In genomic region chr11:77501392-77501791, GRCm38 (mm10) we compare ENCODE assay signal across 9 mouse cellular contexts. TPM values are rescaled to one million over a fixed set of nuclear protein-coding genes. Genes with fewer than 3 reads are reported as not detected.
DNase-seq lines count a peak whose midpoint lies in the region; ATAC-seq and TF ChIP-seq lines count a peak whose summit lies in the region.
"Had no signal": no experiment of that assay in that cellular context is flagged by ENCODE, and none has a peak within 500 bp of the region (broad histone marks: within the 10 kb centered on the region; RNA-seq: fewer than 3 reads in every experiment).

No protein-coding gene starts in this region.

- H3K4me1 ChIP-seq in cortical plate, adult 2 months (ENCODE audit: control insufficient read depth, insufficient read depth, low read length), result peaks cover 6% of the 10 kb centered on the region
- peaks cover 13% of the 10 kb centered on the region; the same call in 1 of the 2 replicates for H3K4me1 ChIP-seq in midbrain, embryonic 14.5 days (ENCODE audit: control insufficient read depth, insufficient read depth, low read length)

- intact Hi-C loops in gastrocnemius, postnatal 36 days (cut with DNase I), result no loop called here

- no peak overlapping the region for H3K4me3 ChIP-seq in cortical plate, adult 2 months (ENCODE audit: insufficient read depth, low read length)
- H3K4me3 ChIP-seq in midbrain, embryonic 14.5 days (replicated peaks; ENCODE audit: low read depth, low read length), result no peak overlapping the region
- H3K4me3 ChIP-seq: limb, embryonic 15.5 days had no signal

- H3K36me3 ChIP-seq in midbrain, embryonic 14.5 days (ENCODE audit: control insufficient read depth, insufficient read depth, low read length), result peaks cover 72% of the 10 kb centered on the region

- H3K27ac ChIP-seq in cortical plate, adult 2 months (ENCODE audit: insufficient read depth, low read length), result no peak overlapping the region
- H3K27ac ChIP-seq in midbrain, embryonic 14.5 days (replicated peaks; ENCODE audit: low read depth, low read length), result no peak overlapping the region
- H3K27ac ChIP-seq: limb, embryonic 15.5 days had no signal

- no peaks in the 10 kb centered on the region for H3K27me3 ChIP-seq in midbrain, embryonic 14.5 days (ENCODE audit: control insufficient read depth, insufficient read depth, low read length)
- H3K27me3 ChIP-seq: limb, embryonic 15.5 days had no signal

- 17% methylated on average over 5 of the region's 5 CpGs for WGBS in midbrain, embryonic 14.5 days

- ATAC-seq in midbrain, embryonic 14.5 days (ENCODE audit: low FRiP score, low TSS enrichment), result no peak

- no peak for TF ChIP-seq POLR2A in cortical plate, adult 2 months (IDR thresholded peaks at IDR 0.05; ENCODE audit: extremely low read depth, insufficient read depth, low read length)

- no peak overlapping the region for H3K9ac ChIP-seq in midbrain, embryonic 14.5 days (replicated peaks; ENCODE audit: low read length)
- H3K9ac ChIP-seq: limb, embryonic 15.5 days had no signal

- DNase-seq in left cerebral cortex, adult 18-20 months (ENCODE audit: low spot score in 2 of 2), result peak; percentile 78 to 86
- DNase-seq in left cerebral cortex, adult 11 months (ENCODE audit: low spot score), result no peak
- peak; percentile 78 for DNase-seq in ZHBTc4 (ENCODE audit: low read depth, low spot score)
- DNase-seq in gastrocnemius, postnatal 36 days, result peak; percentile 59 to 66
- DNase-seq in layer of hippocampus, postnatal 10 days (ENCODE audit: low spot score in 2 of 2), result peak; percentile 81 to 85
- DNase-seq in midbrain, embryonic 14.5 days, result peak; percentile 90
- peak; percentile 74 to 90 for DNase-seq in spleen, postnatal 4 days (ENCODE audit: low spot score in 2 of 2)

- TF ChIP-seq CTCF in cortical plate, adult 2 months (IDR thresholded peaks at IDR 0.05; ENCODE audit: extremely low read depth, insufficient read depth, low read length), result peak; percentile 83

- H3K4me2 ChIP-seq in midbrain, embryonic 14.5 days (ENCODE audit: low read length), result no peak overlapping the region
- H3K4me2 ChIP-seq: limb, embryonic 15.5 days had no signal

- H3K9me3 ChIP-seq in midbrain, embryonic 14.5 days (ENCODE audit: control insufficient read depth, low read length), result no peaks in the 10 kb centered on the region
- H3K9me3 ChIP-seq: limb, embryonic 15.5 days had no signal

RNA-seq across cellular contexts. Expression of gene Git1, which starts 8.0 kb away (rescaled TPM):
- 100 to 1,000 TPM; 282 to 319 TPM for total RNA-seq in left cerebral cortex, adult 18-20 months (2021)
- polyA plus RNA-seq in cortical plate, adult 2 months (2012; rRNA removed), result 204 and 230 TPM in 2 replicates
- 10 to 100 TPM; 23.9 to 25.5 TPM for total RNA-seq in gastrocnemius, postnatal 36 days (2021)
- 100 to 1,000 TPM; 151 to 166 TPM for total RNA-seq in layer of hippocampus, postnatal 10 days (2021)
- 23.1 and 25.1 TPM in 2 replicates for polyA plus RNA-seq in midbrain, embryonic 14.5 days (2014; fragmentation: Nextera tagmentation; extraction: Ambion mirVana)

RNA-seq across cellular contexts. Expression of gene Ankrd13b, which starts 11.9 kb away (rescaled TPM):
- 10 to 100 TPM; 80.5 to 82.5 TPM for total RNA-seq in left cerebral cortex, adult 18-20 months (2021)
- 150 and 151 TPM in 2 replicates for polyA plus RNA-seq in cortical plate, adult 2 months (2012; rRNA removed)
- total RNA-seq in gastrocnemius, postnatal 36 days (2021), result 1 to 10 TPM; 7.3 to 8.3 TPM
- 100 to 1,000 TPM; 149 to 153 TPM for total RNA-seq in layer of hippocampus, postnatal 10 days (2021)
- 42.6 and 43.7 TPM in 2 replicates for polyA plus RNA-seq in midbrain, embryonic 14.5 days (2014; fragmentation: Nextera tagmentation; extraction: Ambion mirVana)

RNA-seq across cellular contexts. Expression of gene Abhd15, which starts 13.5 kb away (rescaled TPM):
- total RNA-seq in left cerebral cortex, adult 18-20 months (2021), result 1 to 10 TPM in 1 of 2 experiments, under 1 TPM in 1; 0.77 to 1.3 TPM
- polyA plus RNA-seq in cortical plate, adult 2 months (2012; rRNA removed), result 0.64 and 0.77 TPM in 2 replicates
- under 1 TPM; 0.28 to 0.52 TPM for total RNA-seq in gastrocnemius, postnatal 36 days (2021)
- total RNA-seq in layer of hippocampus, postnatal 10 days (2021), result 1 to 10 TPM; 1.1 to 1.2 TPM
- polyA plus RNA-seq in midbrain, embryonic 14.5 days (2014; fragmentation: Nextera tagmentation; extraction: Ambion mirVana), result 1.8 and 2.0 TPM in 2 replicates

RNA-seq across cellular contexts. Expression of gene Trp53i13, which starts 14.4 kb away (rescaled TPM):
- total RNA-seq in left cerebral cortex, adult 18-20 months (2021), result 1 to 10 TPM; 4.1 to 4.5 TPM
- 6.8 and 7.2 TPM in 2 replicates for polyA plus RNA-seq in cortical plate, adult 2 months (2012; rRNA removed)
- 1 to 10 TPM; 2.9 to 3.6 TPM for total RNA-seq in gastrocnemius, postnatal 36 days (2021)
- 1 to 10 TPM; 6.5 to 7.9 TPM for total RNA-seq in layer of hippocampus, postnatal 10 days (2021)
- polyA plus RNA-seq in midbrain, embryonic 14.5 days (2014; fragmentation: Nextera tagmentation; extraction: Ambion mirVana), result 11.7 and 12.0 TPM in 2 replicates

RNA-seq across cellular contexts. Expression of gene Gm10392, which starts 17.6 kb away (rescaled TPM):
- total RNA-seq in left cerebral cortex, adult 18-20 months (2021), result not detected
- not detected in 2 replicates for polyA plus RNA-seq in cortical plate, adult 2 months (2012; rRNA removed)
- not detected for total RNA-seq in gastrocnemius, postnatal 36 days (2021)
- not detected for total RNA-seq in layer of hippocampus, postnatal 10 days (2021)
- not detected in 2 replicates for polyA plus RNA-seq in midbrain, embryonic 14.5 days (2014; fragmentation: Nextera tagmentation; extraction: Ambion mirVana)
- polyA plus RNA-seq: limb, embryonic 15.5 days had no signal

Comparison
In these comparisons a context has a peak if more than half of its experiments do, and no peak if none do; other contexts are left out.
1. RNA of gene Git1, which starts 8.0 kb away (total RNA-seq): 282 to 319 TPM in left cerebral cortex, adult 18-20 months and 151 to 166 TPM in layer of hippocampus, postnatal 10 days; 23.9 to 25.5 TPM in gastrocnemius, postnatal 36 days; every median in the first group is over 4 times any median in the second.
2. RNA of gene Ankrd13b, which starts 11.9 kb away (total RNA-seq): 149 to 153 TPM in layer of hippocampus, postnatal 10 days and 80.5 to 82.5 TPM in left cerebral cortex, adult 18-20 months; 7.3 to 8.3 TPM in gastrocnemius, postnatal 36 days; every median in the first group is over 4 times any median in the second.